ENCODE assay signal across 7 mouse cellular contexts in the genomic region with DNA sequence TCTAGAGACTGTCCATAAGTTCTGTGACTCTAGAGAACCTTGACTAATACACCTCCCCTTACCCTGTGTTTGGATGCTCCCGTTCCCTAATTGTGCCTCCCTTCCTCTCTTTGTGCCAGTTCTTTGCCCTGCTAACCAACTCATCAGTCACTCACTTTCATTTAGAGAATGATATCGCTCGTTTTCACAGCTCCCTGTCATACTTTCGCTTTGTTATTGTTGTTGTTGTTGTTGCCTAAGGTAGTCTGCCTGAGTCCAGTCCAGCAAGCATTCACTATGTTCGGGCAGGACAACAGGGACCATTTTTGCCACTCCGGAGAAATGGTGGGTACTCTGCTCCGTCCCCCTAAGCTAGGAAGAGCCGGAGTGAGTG. TPM values are rescaled to one million over a fixed set of nuclear protein-coding genes. Genes with fewer than 3 reads are reported as not detected.
DNase-seq lines count a peak whose midpoint lies in the region; ATAC-seq and TF ChIP-seq lines count a peak whose summit lies in the region.

No protein-coding gene starts in this region.

- H3K4me2 ChIP-seq in forebrain, embryonic 15.5 days (replicated peaks): peak overlapping the region; percentile 17; the same call in 1 of the 2 replicates
- peak overlapping the region; percentile 54 for H3K4me2 ChIP-seq in liver, embryonic 12.5 days

- no peak for DNase-seq in spleen, adult 2 months (ENCODE audit: low read depth in 1 of 2, low spot score in 2 of 2)
- no peak for DNase-seq in spleen, adult 12 weeks (ENCODE audit: low spot score)
- no peak for DNase-seq in natural killer cell, adult 2 months (ENCODE audit: low spot score in 2 of 2)
- no peak for DNase-seq in testis, postnatal 10 days (ENCODE audit: low spot score)
- DNase-seq in right cerebral cortex, postnatal 25 days: no peak

- H3K9me3 ChIP-seq in forebrain, embryonic 15.5 days: no peaks in the 10 kb centered on the region
- H3K9me3 ChIP-seq in liver, embryonic 12.5 days (replicated peaks): no peaks in the 10 kb centered on the region

- no peak for TF ChIP-seq CTCF in spleen, adult 2 months (IDR thresholded peaks at IDR 0.05; ENCODE audit: extremely low read depth, insufficient read depth, insufficient read length, insufficient replicate concordance)

- H3K27ac ChIP-seq in spleen, adult 2 months (ENCODE audit: insufficient read depth, low read length): no peak overlapping the region
- no peak overlapping the region for H3K27ac ChIP-seq in forebrain, embryonic 15.5 days (replicated peaks)
- H3K27ac ChIP-seq in liver, embryonic 12.5 days: no peak overlapping the region

- no peak for TF ChIP-seq POLR2A in spleen, adult 2 months (IDR thresholded peaks at IDR 0.05; ENCODE audit: low read depth, low read length)

- no peak overlapping the region for H3K9ac ChIP-seq in forebrain, embryonic 15.5 days (replicated peaks)
- no peak overlapping the region for H3K9ac ChIP-seq in liver, embryonic 12.5 days

- 20% methylated on average over 8 of the region's 8 CpGs for WGBS in spleen, adult 2 months
- 57% methylated on average over 8 of the region's 8 CpGs for WGBS in forebrain, embryonic 15.5 days
- WGBS in liver, embryonic 12.5 days (ENCODE audit: insufficient replicate concordance): 58% methylated on average over 8 of the region's 8 CpGs

- ATAC-seq in forebrain, embryonic 15.5 days (replicated peaks): peak; percentile 15; the same call in 1 of the 2 replicates
- no peak for ATAC-seq in liver, embryonic 12.5 days

- H3K4me1 ChIP-seq in spleen, adult 2 months (ENCODE audit: control insufficient read depth, insufficient read depth, insufficient read length): no peaks in the 10 kb centered on the region; the same call in 1 of the 2 replicates
- no peaks in the 10 kb centered on the region for H3K4me1 ChIP-seq in forebrain, embryonic 15.5 days
- no peaks in the 10 kb centered on the region for H3K4me1 ChIP-seq in liver, embryonic 12.5 days

- H3K4me3 ChIP-seq in spleen, adult 2 months (ENCODE audit: extremely low read depth, insufficient read depth, insufficient read length): peak overlapping the region; percentile 62
- H3K4me3 ChIP-seq in forebrain, embryonic 15.5 days: peak overlapping the region; percentile 18
- peak overlapping the region; percentile 37 for H3K4me3 ChIP-seq in liver, embryonic 12.5 days

- no peaks in the 10 kb centered on the region for H3K27me3 ChIP-seq in spleen, adult 2 months (ENCODE audit: control insufficient read depth, insufficient read depth, low read length)
- no peaks in the 10 kb centered on the region for H3K27me3 ChIP-seq in forebrain, embryonic 15.5 days
- H3K27me3 ChIP-seq in liver, embryonic 12.5 days (replicated peaks): no peaks in the 10 kb centered on the region

- H3K36me3 ChIP-seq in spleen, adult 2 months (ENCODE audit: control insufficient read depth, insufficient read depth, low read length): no peaks in the 10 kb centered on the region
- H3K36me3 ChIP-seq in forebrain, embryonic 15.5 days: no peaks in the 10 kb centered on the region
- H3K36me3 ChIP-seq in liver, embryonic 12.5 days: no peaks in the 10 kb centered on the region

RNA-seq across cellular contexts. Expression of gene Ifna13, which starts 3.6 kb away (rescaled TPM):
- not detected in 2 replicates for polyA plus RNA-seq in spleen, adult 2 months (2012; rRNA removed)
- not detected in 2 replicates for polyA plus RNA-seq in forebrain, embryonic 15.5 days (2015; fragmentation: Nextera tagmentation; extraction: Ambion mirVana)
- polyA plus RNA-seq in liver, embryonic 12.5 days (2016; fragmentation: Nextera tagmentation; extraction: Ambion mirVana): not detected in 2 replicates

RNA-seq across cellular contexts. Expression of gene C87499, which starts 6.5 kb away (rescaled TPM):
- not detected in 2 replicates for polyA plus RNA-seq in spleen, adult 2 months (2012; rRNA removed)
- not detected in 2 replicates for polyA plus RNA-seq in forebrain, embryonic 15.5 days (2015; fragmentation: Nextera tagmentation; extraction: Ambion mirVana)
- polyA plus RNA-seq in liver, embryonic 12.5 days (2016; fragmentation: Nextera tagmentation; extraction: Ambion mirVana): not detected in 2 replicates

RNA-seq across cellular contexts. Expression of gene Ifna16, which starts 36.0 kb away (rescaled TPM):
- polyA plus RNA-seq in spleen, adult 2 months (2012; rRNA removed): not detected in 2 replicates
- not detected in 2 replicates for polyA plus RNA-seq in forebrain, embryonic 15.5 days (2015; fragmentation: Nextera tagmentation; extraction: Ambion mirVana)
- not detected in 2 replicates for polyA plus RNA-seq in liver, embryonic 12.5 days (2016; fragmentation: Nextera tagmentation; extraction: Ambion mirVana)

RNA-seq across cellular contexts. Expression of gene Ifna12, which starts 37.5 kb away (rescaled TPM):
- polyA plus RNA-seq in spleen, adult 2 months (2012; rRNA removed): not detected in 2 replicates
- polyA plus RNA-seq in forebrain, embryonic 15.5 days (2015; fragmentation: Nextera tagmentation; extraction: Ambion mirVana): not detected in 2 replicates
- polyA plus RNA-seq in liver, embryonic 12.5 days (2016; fragmentation: Nextera tagmentation; extraction: Ambion mirVana): not detected in 2 replicates

RNA-seq across cellular contexts. Expression of gene Ifna2, which starts 43.0 kb away (rescaled TPM):
- not detected in 2 replicates for polyA plus RNA-seq in spleen, adult 2 months (2012; rRNA removed)
- polyA plus RNA-seq in forebrain, embryonic 15.5 days (2015; fragmentation: Nextera tagmentation; extraction: Ambion mirVana): not detected in 2 replicates
- not detected in 2 replicates for polyA plus RNA-seq in liver, embryonic 12.5 days (2016; fragmentation: Nextera tagmentation; extraction: Ambion mirVana)
